Mouse (Mus musculus) heart, adult 2 months (tissue): ENCODE data around the gene Polr3h. TPM values are rescaled to one million over a fixed set of nuclear protein-coding genes. Genes with fewer than 3 reads are reported as not detected.
"Not testable (repeated sequence)": the region's sequence is repeated elsewhere in the genome, so short reads cannot be mapped to it uniquely, and the experiment has no call there.

Source experiments
- DNase-seq, 2 experiments: peaks; one replicate each; pipeline ENCODE4 v3.0.0; 2021
- H3K27ac ChIP-seq: fragments of 200-600 bp; 2 replicates; pipeline ENCODE4 v1.8.1; 2022
- H3K27me3 ChIP-seq: fragments of 200-500 bp; 2 replicates; pipeline ENCODE4 v1.6.1; 2012; ENCODE audit warnings: mild to moderate bottlenecking, low read length, inconsistent platforms, mixed read lengths; ENCODE audit not compliant: control insufficient read depth, insufficient read depth
- H3K36me3 ChIP-seq: fragments of 200-500 bp; 2 replicates; pipeline ENCODE4 v1.6.1; 2012; ENCODE audit warnings: low read length, inconsistent platforms; ENCODE audit not compliant: control insufficient read depth, insufficient read depth
- H3K4me1 ChIP-seq: fragments of 200-500 bp; 2 replicates; pipeline ENCODE4 v1.6.1; 2011; ENCODE audit warnings: low read length; ENCODE audit not compliant: control insufficient read depth, insufficient read depth
- H3K4me3 ChIP-seq: fragments of 200-600 bp; 2 replicates; pipeline ENCODE4 v1.8.1; 2022
- H3K79me2 ChIP-seq: fragments of 200-500 bp; replicated peaks from 2 replicates; pipeline ENCODE4 v1.6.1; 2012; ENCODE audit warnings: mild to moderate bottlenecking, inconsistent platforms, low read length, moderate library complexity, mixed read lengths; ENCODE audit not compliant: control insufficient read depth, insufficient read depth
- H3K9ac ChIP-seq: fragments of 200-500 bp; 2 replicates; pipeline ENCODE4 v1.6.1; 2012; ENCODE audit warnings: low read depth, mild to moderate bottlenecking, control low read depth, inconsistent platforms, low read length, mixed read lengths
- CTCF ChIP-seq: fragments of 200-600 bp; IDR thresholded peaks from 2 replicates; pipeline ENCODE4 v1.8.1; 2022; ENCODE audit warnings: antibody characterized with exemption, mild to moderate bottlenecking, moderate library complexity
- EP300 ChIP-seq: fragments of 200-500 bp; IDR thresholded peaks from 2 replicates; pipeline ENCODE4 v1.6.1; 2011; ENCODE audit warnings: low read depth, low read length, control low read depth; ENCODE audit not compliant: insufficient read depth
- POLR2A ChIP-seq: fragments of 200-500 bp; IDR thresholded peaks from 2 replicates; pipeline ENCODE4 v1.6.1; 2011; ENCODE audit warnings: mild to moderate bottlenecking, low read depth, low read length, control low read depth; ENCODE audit not compliant: insufficient read depth
- WGBS: fragments of 180-500 bp; shearing (Covaris S2); methylation state at CpG from one replicate; pipeline ENCODE4 v1.1.7; 2018; 5-methylcytosine and 5-hydroxymethylcytosine counted together
- intact Hi-C: fragments of 180-260 bp; cut with DNase I; formaldehyde crosslinking; loops from one replicate; pipeline ENCODE4 v1.15.1; 2025
- long read RNA-seq: library from polyadenylated mRNA; stranded (forward); transcript quantifications from one replicate; pipeline ENCODE4 v2.0.0, GENCODE M21; 2021
- polyA plus RNA-seq: library from polyadenylated mRNA; depleted of rRNA; stranded (reverse); fragments of >200 nt; gene quantifications from 2 replicates; pipeline ENCODE4 v1.2.3, GENCODE M21; 2012; rRNA removed
- total RNA-seq, 2 experiments: library from RNA; stranded (reverse); gene quantifications; 2 replicates each; pipeline ENCODE4 v1.2.3; 2021

The Polr3h gene
- total RNA-seq (1 to 10 TPM; 5.9 to 8.1 TPM), polyA plus RNA-seq (7.2 and 10.2 TPM in 2 replicates)
- long read RNA-seq, transcript Polr3h-201 (6 exons, 2,542 nt) = major isoform, 9 of 20 reads
- long read RNA-seq, partial matches to known transcripts = 1 of 20 reads
- long read RNA-seq, other reads (novel, unspliced or antisense) = 6 of 20 reads

DNA sequence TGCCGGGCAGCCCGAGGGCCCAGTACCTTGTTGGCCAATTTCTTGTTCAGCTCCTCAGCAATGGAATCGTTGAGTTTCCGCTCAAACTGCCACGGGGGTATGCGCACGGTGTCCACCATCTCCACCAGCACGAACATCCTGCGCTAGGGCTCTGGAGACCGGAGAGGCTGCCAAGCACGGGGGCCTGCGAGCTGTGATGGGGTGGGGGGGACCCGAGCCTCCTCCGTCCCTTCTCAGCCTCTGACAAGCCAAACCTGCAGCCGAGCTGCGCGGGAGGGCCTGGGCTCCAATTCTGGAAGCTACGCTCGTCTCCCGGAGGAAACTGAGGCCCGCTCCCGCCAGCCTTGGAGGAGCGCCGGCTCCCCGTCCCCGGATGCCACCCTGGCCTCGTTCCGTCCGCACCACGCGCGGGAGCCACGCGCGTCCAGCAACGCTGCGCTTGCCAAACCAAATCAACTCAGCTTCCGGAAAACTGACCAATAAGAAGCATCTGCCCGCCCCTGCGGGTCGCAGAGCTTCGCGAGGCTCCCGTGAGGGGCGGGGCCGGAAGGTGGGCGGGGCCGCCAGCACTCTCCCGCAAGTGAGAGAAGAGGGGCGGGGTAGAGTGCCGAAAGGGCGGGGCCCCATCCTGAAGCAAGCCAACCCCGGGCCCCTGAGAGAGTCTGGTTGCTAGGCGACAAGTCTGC, at the start of gene Polr3h:
Gene Polr3h (minus strand): TSS at position 481 of the 686 bp plus-strand sequence.
- intact Hi-C loops = loop anchor here (1.0 to 10.0 kb wide), 3 partner anchors 34 to 199 kb away; partner anchors contain the start of genes Ccdc134, Phf5a and Pmm1

DNA sequence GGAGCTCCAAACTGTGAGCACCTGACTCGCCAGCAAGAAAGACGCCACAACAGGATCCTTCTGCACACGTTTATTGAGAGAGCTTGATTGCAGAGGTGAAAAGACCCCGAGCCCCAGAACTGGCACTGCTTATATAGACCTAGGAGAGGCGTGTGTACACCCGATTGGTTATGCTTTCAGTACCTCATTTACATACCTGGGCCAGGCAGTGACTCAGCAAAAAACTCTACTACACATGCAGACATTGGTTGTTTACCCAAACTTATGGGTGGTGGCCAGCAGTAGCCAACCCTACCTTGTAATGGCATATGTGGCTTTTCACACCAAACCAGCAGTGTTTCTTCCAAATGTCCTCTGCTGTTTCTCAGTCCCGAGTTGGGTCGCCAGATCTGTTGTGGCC, 49.1 kb upstream of the Polr3h start:
- WGBS = 91% methylated on average over 8 of the region's 8 CpGs
- not testable (repeated sequence) for H3K4me3 ChIP-seq, H3K36me3 ChIP-seq, H3K4me1 ChIP-seq, DNase-seq, H3K79me2 ChIP-seq, H3K27me3 ChIP-seq, H3K27ac ChIP-seq, H3K9ac ChIP-seq
- intact Hi-C loops = loop anchor here (5.0 kb wide), 1 partner anchor 412 kb away; no protein-coding TSS in a partner anchor

More for the DNA sequence above, at the start of gene Polr3h:
- Histone ChIP-seq H3K79me2 (no peaks in the 10 kb centered on the region), H3K27ac (peak within 1 kb of the TSS; percentile 53), H3K27me3 (no peaks in the 10 kb centered on the region), H3K4me3 (peak within 1 kb of the TSS; percentile 66), H3K36me3 (no peaks in the 10 kb centered on the region), H3K9ac (peak within 1 kb of the TSS; percentile 73), H3K4me1 (peaks cover 6% of the 10 kb centered on the region)
- whole genome bisulfite sequencing = under 1% methylated on average over 54 of the region's 54 CpGs
- peak; percentile 94 to 95 for DNase-seq
- no peak for TF ChIP-seq CTCF
- 0 out of 2 replicates have a peak, but pooled peaks have one; percentile 3 for TF ChIP-seq EP300
- 0 out of 2 replicates have a peak, but pooled peaks have one; percentile 45 for TF ChIP-seq POLR2A

DNA sequence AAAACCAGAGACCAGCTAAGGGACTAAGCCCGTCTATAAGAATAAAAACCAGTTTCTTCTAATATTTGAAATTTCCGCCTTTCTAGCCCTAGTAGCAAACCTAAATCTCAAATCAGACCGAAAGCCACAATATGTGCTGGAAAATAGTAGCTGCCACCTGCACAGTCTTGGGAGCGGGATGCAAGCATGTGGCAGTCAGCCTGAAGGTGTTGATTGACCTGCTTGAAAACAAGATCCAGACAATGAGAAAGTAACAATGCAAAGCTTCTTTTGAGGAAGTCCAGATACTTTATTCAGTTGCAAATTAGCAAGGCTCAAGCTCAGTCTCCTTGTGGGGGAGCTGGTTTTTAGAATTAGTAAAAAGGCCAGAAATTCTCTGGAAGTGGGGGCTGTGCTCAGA, 44.5 kb upstream of the Polr3h start:
- H3K27me3 ChIP-seq, H3K27ac ChIP-seq, H3K9ac ChIP-seq, H3K79me2 ChIP-seq, H3K4me3 ChIP-seq, DNase-seq, H3K4me1 ChIP-seq, intact Hi-C loops, H3K36me3 ChIP-seq: not testable (repeated sequence)
- 92% methylated on average over 4 of the region's 4 CpGs for WGBS

DNA sequence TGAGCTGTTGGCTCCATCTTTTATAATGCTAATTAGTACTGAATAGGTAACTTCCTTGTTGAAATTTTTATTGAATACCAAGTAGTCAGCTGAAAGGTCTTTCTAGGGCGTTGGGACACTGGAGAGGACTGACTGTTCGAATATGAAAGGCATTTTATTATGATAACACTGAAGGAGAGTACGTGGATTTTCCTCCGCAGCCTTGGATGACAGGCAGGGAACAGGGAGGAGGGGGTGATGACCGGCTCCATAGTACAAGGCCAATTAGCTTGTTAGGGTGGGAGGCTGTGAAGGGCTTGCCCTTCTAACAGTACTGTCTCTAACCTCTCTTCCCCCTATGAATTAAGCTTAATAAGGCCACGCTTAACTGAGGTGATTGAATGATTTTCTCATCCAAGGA, 43.6 kb upstream of the Polr3h start:
- H3K27ac ChIP-seq, DNase-seq, H3K36me3 ChIP-seq, intact Hi-C loops, H3K4me1 ChIP-seq, H3K4me3 ChIP-seq, H3K27me3 ChIP-seq, H3K79me2 ChIP-seq, H3K9ac ChIP-seq: not testable (repeated sequence)
- 57% methylated on average over 6 of the region's 6 CpGs for WGBS

DNA sequence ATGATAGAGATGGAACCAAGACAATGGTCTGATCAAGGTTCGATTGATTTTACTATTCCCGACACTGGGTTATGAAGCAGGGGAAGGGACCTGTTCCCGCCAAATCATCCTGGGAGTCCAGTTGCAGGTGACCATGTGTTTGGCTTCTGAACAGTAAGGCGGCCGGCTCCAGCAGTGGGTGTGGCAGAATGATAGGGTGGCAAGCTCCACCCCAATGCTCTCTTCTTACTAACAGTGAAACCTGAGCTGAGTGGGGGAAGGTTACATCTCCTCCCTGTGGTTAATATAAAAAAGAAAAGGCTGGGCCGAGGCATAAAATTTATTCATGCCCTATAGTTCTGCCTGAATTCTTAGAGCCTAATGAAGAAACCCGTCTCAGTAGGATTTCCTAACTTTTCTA, 43.1 kb upstream of the Polr3h start:
- Histone ChIP-seq H3K9ac (no peak overlapping the region), H3K27ac (no peak overlapping the region), H3K27me3 (no peaks in the 10 kb centered on the region), H3K79me2 (no peaks in the 10 kb centered on the region), H3K4me1 (no peaks in the 10 kb centered on the region), H3K4me3 (no peak overlapping the region), H3K36me3 (no peaks in the 10 kb centered on the region)
- intact Hi-C loops = no loop called here
- 60% methylated on average over 7 of the region's 7 CpGs for WGBS
- peak in 1 of 2 experiments; percentile 38 for DNase-seq
- TF ChIP-seq EP300 (no peak), POLR2A (no peak), CTCF (no peak)

DNA sequence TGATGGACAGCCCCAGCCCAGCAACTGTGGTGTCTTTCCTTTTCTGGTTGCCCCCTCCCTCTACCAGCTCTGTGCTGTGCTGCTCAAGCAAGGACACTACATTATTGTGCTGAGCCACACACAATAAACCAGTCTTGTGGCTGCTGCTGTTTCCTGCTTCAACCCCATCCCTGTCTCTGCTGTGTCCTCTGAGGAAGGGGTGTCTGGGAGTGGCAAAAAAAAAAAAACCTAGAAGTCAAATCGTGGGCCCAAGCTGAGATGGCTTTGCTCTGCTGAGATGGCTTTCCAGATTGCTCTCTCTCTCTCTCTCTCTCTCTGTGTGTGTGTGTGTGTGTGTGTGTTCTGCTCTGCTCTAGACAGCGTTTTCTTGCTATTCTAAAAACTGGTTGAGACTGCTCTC, 42.4 kb upstream of the Polr3h start:
- no peaks in the 10 kb centered on the region for H3K4me1 ChIP-seq
- H3K36me3 ChIP-seq = no peaks in the 10 kb centered on the region
- intact Hi-C loops = no loop called here
- no peaks in the 10 kb centered on the region for H3K27me3 ChIP-seq
- H3K4me3 ChIP-seq = no peak overlapping the region
- DNase-seq = no peak
- TF ChIP-seq EP300 (no peak), POLR2A (no peak), CTCF (no peak)
- H3K79me2 ChIP-seq = no peaks in the 10 kb centered on the region
- H3K9ac ChIP-seq = no peak overlapping the region
- 58% methylated on average over 2 of the region's 2 CpGs for WGBS
- H3K27ac ChIP-seq = no peak overlapping the region
